Mouse (Mus musculus) natural killer cell, adult 2 months (primary cell): Measurements from ENCODE around the gene Tmem38a.

ENCODE experiments used
- DNase-seq, 2 experiments: peaks; one replicate each; pipeline ENCODE4 v3.0.0; 2022; ENCODE audit warnings: low spot score in 2 of 2

Gene Tmem38a

DNA sequence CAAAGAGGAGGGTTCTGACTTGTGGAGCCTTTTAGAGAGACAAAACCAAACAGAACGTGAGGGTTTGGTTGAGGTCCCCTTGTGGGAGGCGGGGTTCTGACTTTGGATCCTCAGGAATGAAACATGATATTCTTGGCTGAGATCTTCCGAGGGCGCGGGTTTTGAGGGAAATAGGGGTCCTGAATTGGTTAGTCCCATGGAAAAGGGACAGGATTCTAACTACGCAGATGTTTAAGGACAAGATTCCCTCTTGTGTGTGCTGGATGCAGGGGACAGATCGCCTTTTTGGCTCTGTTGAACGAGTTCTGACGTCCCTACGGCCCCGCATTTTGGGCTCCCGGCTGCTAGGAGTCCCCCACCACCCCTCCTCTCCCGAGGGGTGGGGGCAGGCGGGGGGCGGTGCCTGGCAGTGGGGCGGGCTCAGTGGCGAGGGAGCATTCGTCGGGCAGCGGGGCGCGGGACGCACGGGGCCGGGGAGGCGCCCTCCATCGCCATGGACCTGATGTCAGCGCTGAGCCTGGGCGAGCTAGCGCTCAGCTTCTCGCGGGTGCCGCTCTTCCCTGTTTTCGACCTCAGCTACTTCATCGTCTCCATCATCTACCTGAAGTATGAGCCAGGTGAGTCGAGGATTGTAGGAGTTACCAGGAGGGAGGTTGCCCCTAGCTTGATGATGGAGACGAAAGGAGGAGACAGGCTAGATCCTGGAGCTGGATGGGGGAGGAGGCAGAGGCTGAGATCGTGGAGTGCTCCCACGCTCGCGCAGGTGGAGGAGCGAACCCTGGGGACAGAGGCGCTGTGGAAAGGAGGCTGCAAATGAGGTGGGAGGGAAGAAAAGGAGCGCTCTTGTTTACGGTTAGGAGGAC is at the start of gene Tmem38a:
Gene Tmem38a, plus strand, starts transcription at position 445 of the 863 bp plus-strand sequence.
- peak; percentile 41 to 55 for DNase-seq

DNA sequence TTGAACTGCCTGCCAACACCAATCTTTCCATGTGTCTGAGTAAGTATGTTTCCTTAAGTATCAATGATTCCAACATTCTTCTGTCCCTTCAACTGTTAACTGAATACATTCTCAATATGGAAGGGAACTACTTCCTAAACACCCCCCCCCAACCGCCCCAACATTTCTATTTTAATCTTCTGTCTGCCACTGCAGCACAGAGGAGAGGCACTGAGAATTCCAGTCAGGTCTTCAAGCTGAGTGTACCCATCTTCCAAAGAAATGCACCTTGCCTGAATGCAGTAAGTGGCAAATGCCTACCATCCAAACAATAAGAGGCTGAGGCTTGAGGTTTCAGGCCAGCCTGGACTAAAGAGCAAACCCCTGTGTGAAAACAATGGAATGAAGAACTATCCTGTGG is 39.8 kb upstream of the Tmem38a start:
- no peak for DNase-seq

DNA sequence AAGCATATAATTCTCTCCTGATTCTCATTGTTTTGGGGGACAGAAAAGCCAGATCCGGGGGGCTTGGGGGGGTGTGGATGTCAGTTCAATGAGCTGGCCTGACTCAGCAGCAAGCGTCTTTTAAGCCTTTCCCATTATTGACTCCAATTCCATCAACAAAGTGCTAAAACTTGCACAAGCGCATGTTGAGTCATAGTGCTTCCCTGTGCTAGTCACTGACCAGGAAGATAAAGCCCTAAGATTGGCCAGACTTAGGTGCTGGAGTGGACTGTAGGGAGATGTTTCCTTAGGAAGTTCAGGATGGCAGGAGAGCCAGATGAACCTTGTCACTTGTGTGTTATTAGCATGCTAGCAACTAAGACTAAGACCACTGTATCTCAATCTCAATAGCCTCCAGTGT is 37.0 kb upstream of the Tmem38a start:
- DNase-seq: no peak

DNA sequence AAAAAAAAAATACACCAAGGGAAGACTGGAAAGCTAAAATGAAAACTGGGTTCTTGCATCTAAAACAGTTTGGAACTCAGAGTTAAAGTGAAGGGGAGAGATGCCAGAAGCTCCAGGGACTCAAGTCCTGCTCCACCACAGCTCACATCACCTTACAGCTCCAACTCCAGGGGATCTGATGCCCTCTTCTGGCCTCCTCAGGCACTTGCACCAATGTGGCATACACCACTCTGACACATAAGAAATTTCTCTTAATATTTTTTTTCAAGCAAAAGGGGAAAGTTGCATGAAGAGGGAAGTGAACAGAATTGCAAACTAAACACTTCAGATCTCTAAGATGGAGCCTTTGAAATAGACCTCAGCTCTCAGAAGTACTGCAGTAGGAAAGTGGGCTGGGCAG is 32.6 kb upstream of the Tmem38a start:
- DNase-seq: peak in 1 of 2 experiments; percentile 8

DNA sequence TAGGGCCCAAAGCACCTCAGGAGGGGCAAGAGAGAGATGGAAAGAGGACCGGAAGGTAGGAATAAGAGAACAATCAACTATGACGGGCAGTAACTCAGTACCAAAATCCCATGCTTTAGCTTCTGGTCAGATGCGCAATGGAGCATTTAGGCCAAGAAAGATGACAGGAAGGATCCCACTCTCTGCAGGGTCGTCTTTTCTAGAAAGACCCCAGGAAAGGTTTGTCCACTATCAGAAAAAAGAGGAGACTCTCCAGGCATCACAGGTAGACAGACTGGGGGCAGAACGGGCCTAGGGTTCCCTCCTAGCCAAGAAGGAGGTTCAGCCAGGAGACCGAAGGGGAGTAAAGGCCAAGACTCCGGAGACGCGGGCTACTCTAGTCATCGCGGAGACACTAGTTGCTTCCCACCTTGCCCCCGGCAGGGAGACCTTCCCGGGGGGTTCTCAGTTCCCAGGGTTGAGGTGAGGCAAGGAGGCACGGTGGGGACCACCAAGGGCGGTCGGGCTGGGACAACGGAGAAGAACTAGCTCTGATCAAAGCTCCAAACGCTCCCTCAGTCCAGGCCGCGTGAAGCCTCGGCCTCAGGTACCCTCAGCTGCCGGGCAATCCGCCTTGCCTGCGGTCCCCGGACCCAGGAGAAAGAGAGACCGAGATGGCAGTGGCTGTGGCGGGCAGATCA is 24.6 kb upstream of the Tmem38a start:
- DNase-seq: peak; percentile 17 to 20

DNA sequence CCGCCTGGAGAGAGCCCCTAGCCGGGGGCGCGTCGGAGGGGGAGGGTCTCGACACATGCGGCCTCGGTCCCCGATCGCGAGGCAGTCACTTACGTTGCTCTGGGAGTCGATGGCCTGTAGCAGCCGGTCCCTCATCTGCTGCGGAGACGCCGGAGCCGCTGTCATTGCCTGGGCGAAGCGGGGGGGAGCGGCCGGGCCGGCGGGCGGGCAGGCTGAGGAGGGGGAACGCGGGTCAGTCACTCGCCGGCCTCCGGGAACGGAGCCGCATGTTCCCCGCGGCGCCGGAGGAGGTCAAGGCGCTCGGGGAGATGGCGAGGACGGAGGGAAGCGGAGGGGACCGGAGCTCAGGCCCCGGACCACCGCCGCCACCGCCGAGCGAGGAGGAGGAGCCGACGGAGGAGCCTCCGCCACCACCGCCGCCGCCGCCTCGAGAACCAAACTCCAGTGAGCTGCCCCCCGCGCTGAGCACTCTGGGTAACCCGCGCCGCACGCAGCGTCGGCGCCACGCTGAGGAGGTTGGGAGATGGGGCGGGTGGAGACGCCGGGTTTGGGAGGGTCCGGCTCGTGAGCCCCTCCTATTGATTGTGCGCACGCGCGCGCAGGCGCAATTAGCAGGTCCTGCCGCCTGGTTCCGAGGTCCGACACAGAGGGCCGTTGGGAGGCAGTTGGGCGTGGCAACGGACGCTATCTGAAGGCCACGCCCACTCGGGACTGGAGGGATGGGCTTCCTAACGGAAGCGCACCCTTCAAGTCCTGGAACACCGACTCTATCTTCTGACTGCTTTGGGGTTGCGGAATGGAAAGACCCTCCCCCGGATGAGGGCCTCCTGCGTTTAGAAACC is 23.8 kb upstream of the Tmem38a start, which contains the start of gene Med26:
Gene Med26, minus strand, starts transcription at position 469 of the 842 bp plus-strand sequence.
- peak; percentile 94 to 96 for DNase-seq

DNA sequence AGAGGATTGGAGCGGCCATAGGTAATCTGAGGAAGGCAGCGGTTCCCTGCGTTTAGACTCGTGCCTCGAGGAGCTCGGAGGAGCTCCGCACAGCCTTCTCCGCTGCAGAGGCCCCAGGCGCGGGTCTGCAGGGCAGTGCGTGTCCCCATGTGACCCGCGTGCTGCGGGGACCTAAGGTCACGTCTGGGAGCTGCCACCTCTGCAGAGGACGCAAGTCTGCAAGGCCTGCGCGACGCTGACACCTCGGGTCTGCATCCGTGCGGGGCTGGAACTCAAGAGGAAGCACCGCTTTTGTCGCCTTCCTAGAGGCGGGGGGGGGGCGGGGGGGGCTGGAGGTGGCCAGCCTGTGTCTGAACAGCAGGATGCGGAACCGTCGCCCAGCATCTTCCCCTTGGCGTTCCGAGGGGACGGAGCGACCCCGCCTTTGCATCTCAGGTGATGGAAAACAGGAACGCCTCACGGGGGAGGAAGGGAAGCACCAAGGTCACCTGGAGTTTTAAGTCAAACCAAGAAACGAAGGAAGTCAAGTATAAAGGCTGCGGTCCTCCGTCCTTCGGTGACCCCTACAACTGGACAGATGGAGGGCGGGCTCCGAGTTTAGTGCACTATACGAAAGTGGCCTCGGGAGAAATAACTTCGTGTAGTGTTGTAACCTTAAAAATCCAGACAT is 23.1 kb upstream of the Tmem38a start:
- peak in 1 of 2 experiments; percentile 13 for DNase-seq

DNA sequence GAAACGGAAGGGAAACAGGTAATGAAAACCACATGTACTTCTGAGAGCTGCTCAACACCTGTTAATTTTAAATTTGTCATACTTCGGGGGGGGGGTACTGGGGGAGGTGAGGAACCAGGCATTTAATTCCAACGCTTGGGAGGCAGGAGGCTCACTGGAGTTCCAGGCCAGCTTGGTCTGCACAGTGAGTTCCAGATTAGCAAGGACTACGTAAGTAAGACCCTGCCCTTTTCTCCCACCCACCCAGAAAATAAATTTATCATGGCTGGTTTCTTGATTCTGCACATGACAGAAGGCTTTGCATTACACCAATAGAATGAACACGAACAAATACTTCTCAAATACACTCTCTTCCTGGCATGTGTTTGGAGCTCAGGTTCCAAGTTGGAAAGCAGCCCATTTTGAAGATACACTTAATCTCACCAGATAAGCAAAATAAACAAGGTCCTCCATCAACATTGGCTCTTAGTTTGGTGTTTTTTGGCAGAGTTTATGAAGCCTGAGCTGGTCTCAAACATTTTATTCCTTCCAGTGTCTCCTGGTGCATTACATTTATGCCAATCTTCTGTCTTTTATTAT is 22.5 kb upstream of the Tmem38a start:
- DNase-seq: no peak

DNA sequence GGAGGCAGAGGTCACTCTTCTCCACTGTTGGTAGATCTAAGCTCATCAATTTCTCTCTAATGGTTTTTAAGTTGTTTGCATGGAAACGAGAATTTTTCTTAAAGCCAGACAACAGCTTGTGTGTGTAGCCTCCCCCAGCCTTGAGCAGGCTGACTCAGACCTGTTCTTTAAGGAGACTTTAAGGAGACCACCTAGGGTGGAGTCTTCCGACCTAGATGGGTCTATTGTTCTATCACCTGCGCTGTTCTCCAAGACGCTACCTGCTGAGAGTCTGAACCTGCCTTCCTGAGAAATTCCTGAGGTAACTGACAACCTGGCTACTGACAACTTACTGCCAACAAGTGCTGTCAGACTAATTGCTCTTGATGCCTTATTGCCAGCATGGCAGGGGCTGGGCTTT is 16.1 kb upstream of the Tmem38a start:
- DNase-seq: no peak

DNA sequence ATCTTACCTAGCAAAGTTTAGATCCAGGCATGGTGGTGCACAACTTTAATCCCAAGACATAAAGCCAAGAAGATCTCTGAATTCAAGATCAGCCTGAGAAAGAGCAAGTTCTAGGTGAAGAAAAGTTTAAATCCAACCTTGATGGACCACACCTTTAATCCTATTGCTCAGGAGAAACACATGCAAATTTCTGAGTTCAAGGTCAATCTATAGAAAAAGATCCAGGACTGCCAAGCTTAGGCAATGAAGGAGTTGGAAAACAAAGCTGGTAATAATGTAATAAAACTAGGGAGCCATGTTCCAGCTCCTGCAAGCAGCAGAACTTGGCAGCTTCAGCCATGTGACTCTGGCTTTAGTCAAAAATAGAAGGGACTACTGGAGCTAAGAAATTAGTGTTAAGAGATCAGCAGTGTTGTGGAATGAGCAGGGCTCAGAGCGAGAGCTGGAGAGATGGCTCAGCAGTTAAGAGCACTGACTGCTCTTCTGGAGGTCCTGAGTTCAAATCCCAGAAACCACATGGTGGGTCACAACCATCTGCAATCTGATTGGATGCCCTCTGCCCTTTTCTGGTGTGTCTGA is 10.7 kb upstream of the Tmem38a start:
- DNase-seq: no peak

DNA sequence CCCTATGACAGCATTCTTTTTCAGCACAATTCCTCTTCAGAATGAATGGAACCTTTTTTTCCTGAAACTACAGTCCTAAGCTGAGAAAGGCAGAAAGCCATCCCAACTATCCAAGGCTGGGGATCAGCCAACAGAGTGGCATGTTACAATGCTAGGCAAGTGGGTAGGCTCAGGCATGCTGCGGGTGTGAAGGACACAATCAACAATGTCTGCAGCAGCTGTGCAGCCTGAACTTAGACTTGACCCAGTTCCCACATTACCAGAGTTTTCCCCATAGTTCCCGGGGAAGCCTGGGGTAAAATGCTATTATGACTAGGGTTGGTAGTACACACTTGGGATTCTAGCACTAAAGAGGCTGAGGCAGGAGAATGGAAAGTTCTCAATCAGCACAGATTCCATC is 5.9 kb upstream of the Tmem38a start:
- no peak for DNase-seq

DNA sequence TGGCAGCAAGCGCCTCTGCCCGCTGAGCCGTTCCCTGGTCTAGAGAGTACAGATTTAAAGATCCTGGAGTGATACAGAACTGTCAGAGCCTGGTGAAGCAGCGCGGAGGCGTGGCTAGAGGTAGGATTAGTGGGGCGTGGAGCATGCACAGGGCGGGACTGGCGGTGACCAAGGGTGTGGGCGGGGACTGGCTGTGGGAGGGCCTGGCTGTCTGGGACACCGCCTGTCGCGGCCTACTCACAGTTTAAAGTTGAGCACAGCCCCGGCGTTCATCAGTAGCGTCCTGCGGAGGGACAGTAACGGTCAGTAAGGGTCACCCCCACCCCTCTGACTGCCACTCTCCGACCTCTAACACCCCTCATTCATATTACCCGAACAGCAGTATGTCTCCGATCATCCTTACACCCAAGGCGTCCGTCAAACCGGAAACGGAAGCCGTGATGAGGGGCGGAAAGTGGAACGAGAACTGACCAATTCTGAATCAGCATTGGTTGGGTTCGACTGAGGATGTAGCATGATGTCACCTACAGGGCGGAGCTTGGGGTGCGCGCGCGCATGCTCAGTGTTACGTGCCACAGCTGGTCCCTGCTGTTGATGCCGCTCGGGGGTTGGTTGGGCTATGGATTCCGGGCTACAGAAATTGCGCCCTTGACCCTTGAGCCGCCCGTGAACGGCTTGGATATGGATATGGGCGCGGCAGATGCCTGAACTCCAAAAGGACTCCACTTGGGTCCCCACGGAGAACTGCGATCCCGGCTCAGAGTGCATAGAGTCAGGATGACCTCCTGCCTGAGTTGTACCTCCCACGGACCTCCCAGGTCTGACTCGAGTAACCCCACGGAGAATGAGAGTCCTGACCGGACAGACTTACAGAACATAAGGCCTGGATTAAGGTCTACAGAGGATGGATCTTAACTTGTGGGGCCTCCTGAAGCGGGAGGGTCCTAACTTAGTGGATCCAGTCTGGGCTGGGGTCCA is 933 bp upstream of the Tmem38a start, which contains the start of gene Smim7:
Gene Smim7, minus strand, starts transcription at position 456 of the 978 bp plus-strand sequence.
- DNase-seq: peak; percentile 99

DNA sequence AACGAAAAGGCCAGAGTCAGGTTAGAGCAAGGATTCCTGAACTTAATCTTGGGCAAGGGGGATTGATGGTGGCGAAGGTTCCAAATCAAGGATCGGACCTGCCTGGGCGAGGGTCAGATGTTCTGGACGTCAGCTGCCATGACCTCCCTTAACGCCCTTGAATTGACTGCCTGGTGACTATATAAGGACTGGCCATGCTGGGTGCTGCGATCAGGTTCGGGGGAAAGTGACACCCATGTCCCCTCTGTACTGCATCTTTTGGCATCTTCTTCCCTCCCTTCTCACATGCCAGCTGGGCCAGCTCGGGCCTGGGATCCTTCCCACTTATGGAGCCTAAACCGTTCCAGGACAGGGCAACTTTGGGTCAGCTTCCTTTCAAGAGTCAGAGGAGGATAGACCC is 652 bp downstream of the Tmem38a start:
- DNase-seq: no peak

DNA sequence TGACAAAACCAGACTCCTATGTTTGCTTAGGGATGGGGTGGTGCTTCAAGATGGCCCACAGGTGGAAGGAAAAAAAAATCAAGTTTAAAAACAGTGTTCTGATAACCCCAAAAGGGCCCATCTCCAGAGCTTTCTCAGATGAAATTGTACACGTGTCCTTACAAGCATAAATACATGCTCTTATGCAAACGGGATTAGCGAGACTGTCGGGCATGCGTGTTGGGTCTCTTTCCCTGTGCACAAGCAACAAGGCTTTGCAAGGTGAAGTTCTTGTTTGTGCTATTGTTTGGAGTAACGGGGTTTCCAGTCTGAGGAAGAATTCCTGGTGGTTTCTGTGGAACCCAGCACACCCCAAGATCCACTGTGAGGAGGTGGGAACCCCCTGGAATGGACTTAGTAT is 1.6 kb downstream of the Tmem38a start:
- no peak for DNase-seq

DNA sequence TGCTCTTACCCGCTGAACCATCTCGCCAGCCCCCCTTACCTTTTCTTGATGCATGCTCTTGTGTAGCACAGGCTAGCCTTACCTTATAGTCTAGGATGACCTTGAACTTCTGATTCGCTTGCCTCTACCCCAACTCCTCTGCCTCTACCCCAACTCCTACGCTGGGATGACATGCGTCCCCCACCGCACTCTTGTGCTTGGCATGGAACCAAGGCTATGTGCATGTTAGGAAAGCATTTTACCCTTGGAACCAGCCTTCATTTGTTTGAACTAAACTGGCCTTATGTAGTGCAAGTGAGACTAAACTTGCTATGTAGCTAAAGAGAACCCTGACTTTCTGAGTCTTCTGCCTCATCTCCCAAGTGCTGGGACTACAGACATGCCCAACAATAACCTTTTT is 4.1 kb downstream of the Tmem38a start:
- DNase-seq: no peak

DNA sequence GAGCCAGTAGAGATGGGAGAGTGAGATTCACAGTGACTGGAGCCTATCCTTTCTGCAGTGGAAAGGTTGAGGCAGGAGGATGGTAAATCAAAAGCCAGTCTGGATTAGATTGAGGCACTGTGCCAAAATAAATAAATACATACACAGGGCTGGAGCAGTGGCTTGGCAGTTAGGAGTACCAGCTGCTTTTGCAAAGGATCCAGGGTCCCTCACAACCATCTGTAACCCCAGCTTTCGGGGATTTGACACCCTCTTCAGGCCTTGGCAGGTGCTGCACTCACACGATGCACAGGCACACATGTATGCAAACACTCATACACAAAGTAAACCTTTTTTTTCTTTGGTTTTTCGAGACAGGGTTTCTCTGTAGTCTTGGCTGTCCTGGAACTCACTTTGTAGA is 5.4 kb downstream of the Tmem38a start:
- DNase-seq: no peak

DNA sequence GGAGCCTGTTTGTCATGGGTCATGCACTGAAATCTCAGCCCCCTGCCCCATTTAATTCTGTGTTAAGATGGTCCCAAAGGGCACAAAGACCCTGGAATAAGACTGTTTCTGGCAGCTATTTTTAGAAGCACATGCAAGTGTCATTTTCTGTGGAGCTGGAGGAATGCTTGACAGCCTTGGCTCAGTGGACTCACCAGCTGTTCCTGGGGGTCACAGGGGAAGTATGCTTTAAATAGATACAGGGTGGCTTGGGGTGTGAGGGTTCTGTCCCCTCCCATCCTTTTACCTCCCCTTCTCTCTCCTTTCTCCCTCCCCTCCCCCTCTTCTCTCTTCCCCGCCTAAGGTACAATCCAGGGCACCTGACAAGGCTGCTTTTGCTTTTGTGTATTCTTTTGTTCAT is 6.1 kb downstream of the Tmem38a start:
- no peak for DNase-seq

DNA sequence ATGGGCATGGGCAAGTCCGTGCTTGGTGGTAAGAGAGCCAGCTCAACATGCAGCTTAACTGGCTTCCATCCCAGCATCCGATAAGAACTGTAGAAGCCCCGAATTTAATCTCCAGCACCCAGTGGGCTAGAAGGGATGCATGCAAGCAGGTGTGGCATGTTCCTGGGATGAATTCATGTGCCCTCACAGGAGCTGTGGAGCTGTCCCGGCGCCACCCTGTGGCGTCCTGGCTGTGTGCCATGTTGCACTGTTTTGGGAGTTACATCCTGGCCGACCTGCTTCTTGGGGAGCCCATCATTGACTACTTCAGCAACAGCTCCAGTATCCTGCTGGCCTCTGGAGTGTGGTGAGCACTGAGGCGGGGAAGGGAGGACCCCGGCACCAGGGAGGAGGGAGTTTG is 7.5 kb downstream of the Tmem38a start:
- no peak for DNase-seq

DNA sequence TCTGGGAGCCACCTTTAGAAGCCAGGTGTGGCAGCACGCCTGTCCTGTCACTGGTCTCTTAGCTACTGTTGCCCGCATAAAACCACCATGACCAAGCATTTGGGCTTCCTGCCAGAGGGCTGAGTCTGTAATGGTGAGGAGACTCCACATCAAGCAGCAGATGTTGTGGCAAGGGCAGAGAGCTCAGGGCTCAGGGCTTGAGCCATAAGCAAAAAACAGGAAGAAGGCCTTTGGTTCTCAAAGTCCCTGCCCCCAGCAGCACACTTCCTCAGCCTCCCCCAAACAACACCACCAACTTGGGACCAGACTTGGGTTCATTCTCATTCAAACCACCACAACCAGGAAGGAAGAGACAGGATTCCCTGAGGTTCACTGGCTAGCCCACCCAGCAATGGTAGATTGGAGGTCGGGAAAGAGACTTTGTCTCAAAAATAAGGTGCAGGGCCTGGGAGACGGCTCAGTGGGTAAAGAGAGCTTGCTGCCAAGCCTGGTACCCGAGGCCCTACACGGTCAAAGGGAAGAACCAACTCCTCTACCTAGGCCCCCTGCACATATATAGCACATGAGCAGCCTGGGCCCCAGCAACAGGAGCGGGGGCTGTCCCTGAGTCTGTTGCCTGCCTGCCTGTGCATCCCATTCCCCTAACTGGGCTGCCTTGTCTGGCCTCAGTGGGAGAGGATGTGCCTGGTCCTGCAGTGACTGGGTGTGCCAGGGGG is 11.4 kb downstream of the Tmem38a start:
- DNase-seq: peak in 1 of 2 experiments; percentile 26
